Mouse (Mus musculus): ENCODE measurements around the gene Lilrb4a.
"Not testable (repeated sequence)": the region's sequence is repeated elsewhere in the genome, so short reads cannot be mapped to it uniquely, and the experiment has no call there.

The Lilrb4a gene

GRCm38 (mm10) chr10:51490691-51491090, at the start of gene Lilrb4a:
Gene Lilrb4a, plus strand, starts transcription at chr10:51490956.
- DNase-seq (ENCODE audit: low spot score), result peak; percentile 19

- DNase-seq (ENCODE audit: low spot score), result no peak
Measured at GRCm38 (mm10) chr10:51451610-51452009, 39.1 kb upstream of the Lilrb4a start.

GRCm38 (mm10) chr10:51453616-51454298, 37.0 kb upstream of the Lilrb4a start:
- DNase-seq (ENCODE audit: low spot score), result peak; percentile 37

GRCm38 (mm10) chr10:51454365-51454764, 36.4 kb upstream of the Lilrb4a start:
- DNase-seq (ENCODE audit: low spot score), result peak; percentile 14

- DNase-seq (ENCODE audit: low spot score), result peak; percentile 34
Measured at GRCm38 (mm10) chr10:51455762-51456161, 35.0 kb upstream of the Lilrb4a start.

- DNase-seq (ENCODE audit: low spot score), result no peak
Measured at GRCm38 (mm10) chr10:51456369-51456768, 34.4 kb upstream of the Lilrb4a start.

GRCm38 (mm10) chr10:51463800-51464199, 27.0 kb upstream of the Lilrb4a start:
- DNase-seq (ENCODE audit: low spot score), result not testable (repeated sequence)

GRCm38 (mm10) chr10:51480397-51480796, 10.4 kb upstream of the Lilrb4a start, which contains the start of the genes Gm49339 and Lilr4b:
Gene Gm49339, plus strand, starts transcription at chr10:51480612.
Gene Lilr4b, plus strand, starts transcription at chr10:51480632.
- DNase-seq (ENCODE audit: low spot score), result not testable (repeated sequence)

GRCm38 (mm10) chr10:51520021-51520420, 29.3 kb downstream of the Lilrb4a start:
- peak; percentile 16 for DNase-seq (ENCODE audit: low spot score)

GRCm38 (mm10) chr10:51521453-51521852, 30.7 kb downstream of the Lilrb4a start:
- DNase-seq (ENCODE audit: low spot score), result peak; percentile 37

GRCm38 (mm10) chr10:51526090-51526489, 35.3 kb downstream of the Lilrb4a start:
- no peak for DNase-seq (ENCODE audit: low spot score)

GRCm38 (mm10) chr10:51526633-51527032, 35.9 kb downstream of the Lilrb4a start:
- no peak for DNase-seq (ENCODE audit: low spot score)

- DNase-seq (ENCODE audit: low spot score), result no peak
Measured at GRCm38 (mm10) chr10:51528840-51529434, 38.2 kb downstream of the Lilrb4a start.

- no peak for DNase-seq (ENCODE audit: low spot score)
Measured at GRCm38 (mm10) chr10:51529497-51529896, 38.7 kb downstream of the Lilrb4a start.

- no peak for DNase-seq (ENCODE audit: low spot score)
Measured at GRCm38 (mm10) chr10:51530813-51531212, 40.1 kb downstream of the Lilrb4a start.
